ENCODE assay signal across 17 mouse cellular contexts in genomic region chr10:3408699-3409098, GRCm38 (mm10). TPM values are rescaled to one million over a fixed set of nuclear protein-coding genes. Genes with fewer than 3 reads are reported as not detected.
A peak's percentile ranks its signal among the peaks of the same experiment; 100 is the strongest.
DNase-seq lines count a peak whose midpoint lies in the region; ATAC-seq and TF ChIP-seq lines count a peak whose summit lies in the region.
"Had no signal": no experiment of that assay in that cellular context is flagged by ENCODE, and none has a peak within 500 bp of the region (broad histone marks: within the 10 kb centered on the region; RNA-seq: fewer than 3 reads in every experiment).

No protein-coding gene starts in this region.

- H3K36me3 ChIP-seq in forebrain, embryonic 16.5 days (ENCODE audit: control insufficient read depth, insufficient read depth): no peaks in the 10 kb centered on the region
- no peaks in the 10 kb centered on the region for H3K36me3 ChIP-seq in forebrain, embryonic 10.5 days (replicated peaks)
- no peaks in the 10 kb centered on the region for H3K36me3 ChIP-seq in midbrain, embryonic 11.5 days (ENCODE audit: control insufficient read depth, insufficient read depth, low read length)
- H3K36me3 ChIP-seq in midbrain, embryonic 10.5 days: no peaks in the 10 kb centered on the region
- no peaks in the 10 kb centered on the region for H3K36me3 ChIP-seq in hindbrain, postnatal 0 days (ENCODE audit: insufficient read depth, low read length)
- H3K36me3 ChIP-seq in neural tube, embryonic 13.5 days: no peaks in the 10 kb centered on the region
- H3K36me3 ChIP-seq: embryonic facial prominence, embryonic 10.5 days; limb, embryonic 13.5 days had no signal

- peak; percentile 23; the same call in 1 of the 2 replicates for ATAC-seq in forebrain, embryonic 16.5 days
- ATAC-seq in midbrain, embryonic 11.5 days (ENCODE audit: low FRiP score): 0 out of 2 replicates have a peak, but pooled peaks have one; percentile 19
- no peak for ATAC-seq in hindbrain, postnatal 0 days
- peak; percentile 33; the same call in 1 of the 2 replicates for ATAC-seq in neural tube, embryonic 13.5 days (ENCODE audit: low read depth)

- DNase-seq in forebrain, embryonic 10.5 days (ENCODE audit: extremely low spot score, low spot score): no peak
- DNase-seq in midbrain, embryonic 11.5 days (ENCODE audit: low spot score, missing footprints): no peak
- no peak for DNase-seq in midbrain, embryonic 10.5 days (ENCODE audit: low spot score)
- DNase-seq in hindbrain, postnatal 0 days (ENCODE audit: low spot score): peak; percentile 39
- no peak for DNase-seq in urinary bladder, postnatal 10 days (ENCODE audit: low spot score)
- no peak for DNase-seq in testis, postnatal 10 days (ENCODE audit: low spot score)
- DNase-seq: cerebellum, adult 18-20 months; cerebellum, postnatal 36 days; layer of hippocampus, adult 9-11 months; right cerebral cortex, postnatal 25 days; thymus, postnatal 4 days had no signal

- 60% methylated on average over 3 of the region's 3 CpGs for WGBS in forebrain, embryonic 16.5 days
- WGBS in forebrain, embryonic 10.5 days: 70% methylated on average over 3 of the region's 3 CpGs
- 74% methylated on average over 3 of the region's 3 CpGs for WGBS in midbrain, embryonic 11.5 days
- WGBS in midbrain, embryonic 10.5 days: 73% methylated on average over 3 of the region's 3 CpGs
- 31% methylated on average over 3 of the region's 3 CpGs for WGBS in hindbrain, postnatal 0 days
- WGBS in neural tube, embryonic 13.5 days: 53% methylated on average over 3 of the region's 3 CpGs

- no peak for TF ChIP-seq CTCF in hindbrain, postnatal 0 days (IDR thresholded peaks at IDR 0.05; ENCODE audit: low read depth)

- no peak overlapping the region for H3K9ac ChIP-seq in forebrain, embryonic 16.5 days (replicated peaks; ENCODE audit: low read depth, low read length)
- H3K9ac ChIP-seq in midbrain, embryonic 11.5 days (ENCODE audit: low read length): no peak overlapping the region
- no peak overlapping the region for H3K9ac ChIP-seq in hindbrain, postnatal 0 days (replicated peaks; ENCODE audit: low read length)
- H3K9ac ChIP-seq in neural tube, embryonic 13.5 days: no peak overlapping the region
- H3K9ac ChIP-seq: limb, embryonic 13.5 days; liver, embryonic 14.5 days had no signal

- no peak overlapping the region for H3K4me3 ChIP-seq in forebrain, embryonic 16.5 days (replicated peaks; ENCODE audit: low read length)
- H3K4me3 ChIP-seq in forebrain, embryonic 10.5 days: no peak overlapping the region
- no peak overlapping the region for H3K4me3 ChIP-seq in midbrain, embryonic 11.5 days (ENCODE audit: low read depth, low read length)
- H3K4me3 ChIP-seq in midbrain, embryonic 10.5 days: no peak overlapping the region
- H3K4me3 ChIP-seq in hindbrain, postnatal 0 days (ENCODE audit: low read length): no peak overlapping the region
- H3K4me3 ChIP-seq in neural tube, embryonic 13.5 days: no peak overlapping the region
- H3K4me3 ChIP-seq: embryonic facial prominence, embryonic 10.5 days; limb, embryonic 13.5 days; megakaryocyte, embryonic 14.5 days had no signal

- 0 out of 2 replicates have a peak, but pooled peaks cover 4% of the 10 kb centered on the region for H3K4me1 ChIP-seq in forebrain, embryonic 16.5 days (replicated peaks; ENCODE audit: control insufficient read depth, insufficient read depth, low read length)
- no peaks in the 10 kb centered on the region for H3K4me1 ChIP-seq in forebrain, embryonic 10.5 days
- H3K4me1 ChIP-seq in midbrain, embryonic 11.5 days (ENCODE audit: control insufficient read depth, insufficient read depth, low read length): no peaks in the 10 kb centered on the region
- 0 out of 2 replicates have a peak, but pooled peaks cover 6% of the 10 kb centered on the region for H3K4me1 ChIP-seq in midbrain, embryonic 10.5 days
- H3K4me1 ChIP-seq in hindbrain, postnatal 0 days (ENCODE audit: insufficient read depth, low read length): peaks cover 22% of the 10 kb centered on the region
- peaks cover 21% of the 10 kb centered on the region for H3K4me1 ChIP-seq in neural tube, embryonic 13.5 days (replicated peaks)
- H3K4me1 ChIP-seq: megakaryocyte, embryonic 14.5 days had no signal

- no peaks in the 10 kb centered on the region for H3K9me3 ChIP-seq in forebrain, embryonic 16.5 days (ENCODE audit: control insufficient read depth, low read length)
- H3K9me3 ChIP-seq in forebrain, embryonic 10.5 days: no peaks in the 10 kb centered on the region; the same call in 1 of the 2 replicates
- H3K9me3 ChIP-seq in midbrain, embryonic 11.5 days (ENCODE audit: control insufficient read depth, low read length): no peaks in the 10 kb centered on the region
- H3K9me3 ChIP-seq in midbrain, embryonic 10.5 days (replicated peaks): no peaks in the 10 kb centered on the region
- no peaks in the 10 kb centered on the region for H3K9me3 ChIP-seq in hindbrain, postnatal 0 days (ENCODE audit: low read length)
- H3K9me3 ChIP-seq in neural tube, embryonic 13.5 days: no peaks in the 10 kb centered on the region
- H3K9me3 ChIP-seq: embryonic facial prominence, embryonic 10.5 days; limb, embryonic 13.5 days had no signal

- H3K27me3 ChIP-seq in forebrain, embryonic 16.5 days (replicated peaks; ENCODE audit: control insufficient read depth, insufficient read depth, low read length): no peaks in the 10 kb centered on the region
- H3K27me3 ChIP-seq in forebrain, embryonic 10.5 days (ENCODE audit: poor library complexity, severe bottlenecking): no peaks in the 10 kb centered on the region
- H3K27me3 ChIP-seq in midbrain, embryonic 11.5 days (ENCODE audit: control insufficient read depth, insufficient read depth, low read length): no peaks in the 10 kb centered on the region
- H3K27me3 ChIP-seq in midbrain, embryonic 10.5 days (ENCODE audit: low read depth, poor library complexity, severe bottlenecking): no peaks in the 10 kb centered on the region
- H3K27me3 ChIP-seq in hindbrain, postnatal 0 days (ENCODE audit: insufficient read depth, low read length): no peaks in the 10 kb centered on the region
- no peaks in the 10 kb centered on the region for H3K27me3 ChIP-seq in neural tube, embryonic 13.5 days
- H3K27me3 ChIP-seq: limb, embryonic 13.5 days; megakaryocyte, embryonic 14.5 days had no signal

- H3K27ac ChIP-seq in forebrain, embryonic 16.5 days (ENCODE audit: low read length): no peak overlapping the region
- no peak overlapping the region for H3K27ac ChIP-seq in forebrain, embryonic 10.5 days
- H3K27ac ChIP-seq in midbrain, embryonic 11.5 days (ENCODE audit: low read depth, low read length): no peak overlapping the region
- H3K27ac ChIP-seq in midbrain, embryonic 10.5 days (replicated peaks): no peak overlapping the region
- H3K27ac ChIP-seq in hindbrain, postnatal 0 days: no peak overlapping the region
- no peak overlapping the region for H3K27ac ChIP-seq in neural tube, embryonic 13.5 days (replicated peaks)
- H3K27ac ChIP-seq: embryonic facial prominence, embryonic 10.5 days; limb, embryonic 13.5 days; liver, embryonic 14.5 days had no signal

- no peak overlapping the region for H3K4me2 ChIP-seq in forebrain, embryonic 16.5 days (ENCODE audit: low read length)
- no peak overlapping the region for H3K4me2 ChIP-seq in midbrain, embryonic 11.5 days
- H3K4me2 ChIP-seq in hindbrain, postnatal 0 days (ENCODE audit: low read depth, low read length): no peak overlapping the region
- no peak overlapping the region for H3K4me2 ChIP-seq in neural tube, embryonic 13.5 days
- H3K4me2 ChIP-seq: limb, embryonic 13.5 days had no signal

RNA-seq across cellular contexts. Expression of gene Ppp1r14c, which starts 42.8 kb away (rescaled TPM):
- polyA plus RNA-seq in forebrain, embryonic 16.5 days (2015; fragmentation: Nextera tagmentation; extraction: Ambion mirVana): 56.5 and 64.0 TPM in 2 replicates
- polyA plus RNA-seq in forebrain, embryonic 10.5 days (2016; fragmentation: Nextera tagmentation; extraction: Ambion mirVana): 1.3 and 1.5 TPM in 2 replicates
- 4.7 and 4.8 TPM in 2 replicates for polyA plus RNA-seq in midbrain, embryonic 11.5 days (2014; fragmentation: Nextera tagmentation; extraction: Ambion mirVana)
- 2.5 and 3.8 TPM in 2 replicates for polyA plus RNA-seq in midbrain, embryonic 10.5 days (2016; fragmentation: Nextera tagmentation; extraction: Ambion mirVana)
- total RNA-seq in hindbrain, postnatal 0 days (2014; rRNA removed): 73.1 and 83.1 TPM in 2 replicates
- 93.7 and 101 TPM in 2 replicates for polyA plus RNA-seq in hindbrain, postnatal 0 days (2015; fragmentation: Nextera tagmentation; extraction: Ambion mirVana)
- polyA plus RNA-seq in neural tube, embryonic 13.5 days (2015; fragmentation: Nextera tagmentation; extraction: Ambion mirVana): 42.2 and 47.1 TPM in 2 replicates
